13 mouse cellular contexts compared by ENCODE assay signal in the genomic region with DNA sequence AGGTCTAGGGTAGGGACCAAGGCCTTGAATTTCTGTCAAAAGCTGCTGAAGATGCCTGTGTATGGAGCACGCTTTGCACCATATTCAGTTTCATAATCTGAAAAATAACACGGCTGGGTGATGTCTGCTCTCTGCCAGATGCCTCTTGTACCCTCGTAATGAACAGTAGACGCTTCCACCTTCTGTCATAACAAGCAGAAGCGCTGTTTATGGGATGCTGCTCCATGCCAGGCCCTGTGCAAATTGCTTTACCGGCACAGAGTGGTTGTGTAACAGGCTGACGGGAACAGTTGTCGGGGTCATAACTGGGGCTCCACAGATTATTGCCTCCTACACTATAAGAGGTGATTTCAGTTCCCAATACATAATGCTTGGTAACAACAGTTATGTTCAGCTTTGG.
"Had no signal": no experiment of that assay in that cellular context is flagged by ENCODE, and none has a peak within 500 bp of the region (broad histone marks: within the 10 kb centered on the region; RNA-seq: fewer than 3 reads in every experiment).

No protein-coding gene starts in this region.

- H3K9ac ChIP-seq: limb, embryonic 12.5 days; liver, embryonic 13.5 days; liver, postnatal 0 days; lung, embryonic 15.5 days; midbrain, embryonic 12.5 days had no signal

- H3K9me3 ChIP-seq: liver, embryonic 13.5 days; lung, embryonic 15.5 days had no signal

- H3K4me2 ChIP-seq: limb, embryonic 12.5 days; liver, embryonic 13.5 days; lung, embryonic 15.5 days; midbrain, embryonic 12.5 days had no signal

- ATAC-seq: intestine, postnatal 0 days; liver, postnatal 0 days had no signal

- DNase-seq: kidney, adult 8-10 months; kidney, postnatal 25 days; liver; liver, embryonic 13.5 days; liver, postnatal 0 days; lung, postnatal 14 days; right cerebral cortex, adult 18-20 months; thymus, postnatal 4 days had no signal

- H3K27ac ChIP-seq: limb, embryonic 12.5 days; liver, embryonic 13.5 days; lung, embryonic 15.5 days; midbrain, embryonic 12.5 days; stomach, postnatal 0 days had no signal

- H3K27me3 ChIP-seq: limb, embryonic 12.5 days; liver, embryonic 13.5 days; lung, embryonic 15.5 days; midbrain, embryonic 12.5 days had no signal

- H3K36me3 ChIP-seq: limb, embryonic 12.5 days; liver, embryonic 13.5 days; lung, embryonic 15.5 days; midbrain, embryonic 12.5 days had no signal

- H3K4me3 ChIP-seq: limb, embryonic 12.5 days; liver, embryonic 13.5 days; lung, embryonic 15.5 days; midbrain, embryonic 12.5 days had no signal

- H3K4me1 ChIP-seq: limb, embryonic 12.5 days; liver, embryonic 13.5 days; lung, embryonic 15.5 days; midbrain, embryonic 12.5 days had no signal
